Mouse (Mus musculus) spleen, adult 2 months (tissue): ENCODE measurements around the gene Wiz.

Experiments
- CTCF ChIP-seq: fragments of 200-500 bp; IDR thresholded peaks from 2 replicates; pipeline ENCODE4 v1.5.1; 2011; ENCODE audit warnings: mild to moderate bottlenecking, inconsistent platforms; ENCODE audit not compliant: insufficient read depth, insufficient read length, insufficient replicate concordance; ENCODE audit errors: extremely low read depth
- POLR2A ChIP-seq: fragments of 200-500 bp; IDR thresholded peaks from 2 replicates; pipeline ENCODE4 v1.6.1; 2011; ENCODE audit warnings: low read depth, low read length, inconsistent platforms

DNA sequence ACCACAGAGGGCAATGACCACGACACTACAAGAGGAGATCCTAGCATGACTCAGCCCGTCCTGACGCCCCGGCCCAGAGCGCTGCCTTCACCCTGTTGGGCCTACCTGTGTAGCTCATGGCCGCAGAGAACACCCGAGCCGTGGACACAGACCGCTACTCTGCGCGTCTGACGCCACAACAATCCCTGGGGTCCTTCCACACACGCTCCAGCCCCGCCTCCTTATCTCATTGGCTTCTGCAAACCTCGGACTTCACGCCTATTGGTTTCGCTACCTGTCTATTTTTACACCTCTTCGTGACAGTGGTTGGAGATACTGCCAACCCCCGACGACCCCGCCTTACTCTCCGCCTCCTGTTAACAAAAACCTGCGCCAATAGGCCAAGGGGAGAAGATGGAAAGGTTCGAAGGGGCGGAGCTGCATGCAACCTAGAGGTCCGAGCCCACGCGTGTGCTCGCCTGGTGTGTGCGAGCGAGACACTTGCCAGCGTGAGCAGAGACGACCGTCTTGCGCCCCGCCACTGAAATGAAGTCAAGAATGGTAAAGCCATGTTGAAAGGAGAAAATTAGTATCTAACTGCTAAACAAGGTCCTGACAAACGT is 38.8 kb downstream of the Wiz start, which contains the start of gene Akap8l:
- TF ChIP-seq CTCF (no peak), POLR2A (peak; percentile 83)
